Comparison of ENCODE assay signal across 24 mouse cellular contexts in genomic region chr17:10198662-10199061, GRCm38 (mm10).
A peak's percentile ranks its signal among the peaks of the same experiment; 100 is the strongest.
DNase-seq lines count a peak whose midpoint lies in the region; ATAC-seq and TF ChIP-seq lines count a peak whose summit lies in the region.
"Had no signal": no experiment of that assay in that cellular context is flagged by ENCODE, and none has a peak within 500 bp of the region (broad histone marks: within the 10 kb centered on the region; RNA-seq: fewer than 3 reads in every experiment).

No protein-coding gene starts in this region.

- no peak overlapping the region for H3K4me3 ChIP-seq in heart, embryonic 16.5 days (ENCODE audit: low read length)
- H3K4me3 ChIP-seq in heart, embryonic 12.5 days, result no peak overlapping the region
- H3K4me3 ChIP-seq in layer of hippocampus, adult 2 months, result no peak overlapping the region
- H3K4me3 ChIP-seq: embryonic facial prominence, embryonic 13.5 days; forebrain, embryonic 13.5 days; limb, embryonic 15.5 days; lung, embryonic 15.5 days; midbrain, embryonic 12.5 days had no signal

- peak; percentile 39 for TF ChIP-seq CTCF in layer of hippocampus, adult 2 months (conservative IDR thresholded peaks at IDR 0.05)

- H3K36me3 ChIP-seq in heart, embryonic 16.5 days (ENCODE audit: control insufficient read depth, insufficient read depth), result peaks cover 29% of the 10 kb centered on the region
- peaks cover 43% of the 10 kb centered on the region for H3K36me3 ChIP-seq in heart, embryonic 12.5 days

- 0 out of 2 replicates have a peak, but pooled peaks have one; percentile 15 for ATAC-seq in heart, embryonic 16.5 days (replicated peaks; ENCODE audit: extremely low read depth, insufficient read depth, low FRiP score)
- ATAC-seq in heart, embryonic 12.5 days (ENCODE audit: insufficient number of reproducible peaks, low FRiP score), result no peak
- ATAC-seq: forebrain, embryonic 13.5 days had no signal

- peak overlapping the region; percentile 40; the same call in 1 of the 2 replicates for H3K27ac ChIP-seq in heart, embryonic 16.5 days (ENCODE audit: low read length)
- no peak overlapping the region for H3K27ac ChIP-seq in heart, embryonic 12.5 days (ENCODE audit: poor library complexity, severe bottlenecking)
- peak overlapping the region; percentile 63 for H3K27ac ChIP-seq in layer of hippocampus, adult 2 months
- H3K27ac ChIP-seq: embryonic facial prominence, embryonic 13.5 days; forebrain, embryonic 13.5 days; kidney, postnatal 0 days; limb, embryonic 15.5 days; liver, embryonic 14.5 days; lung, embryonic 15.5 days; midbrain, embryonic 12.5 days had no signal

- WGBS in heart, embryonic 16.5 days, result 63% methylated on average over 2 of the region's 2 CpGs
- 82% methylated on average over 2 of the region's 2 CpGs for WGBS in heart, embryonic 12.5 days

- H3K9ac ChIP-seq in heart, embryonic 16.5 days (ENCODE audit: low read length), result no peak overlapping the region
- no peak overlapping the region for H3K9ac ChIP-seq in heart, embryonic 12.5 days
- H3K9ac ChIP-seq: embryonic facial prominence, embryonic 13.5 days; forebrain, embryonic 13.5 days; limb, embryonic 15.5 days; liver, embryonic 14.5 days; lung, embryonic 15.5 days; midbrain, embryonic 12.5 days had no signal

- H3K4me2 ChIP-seq in heart, embryonic 16.5 days (ENCODE audit: low read depth, low read length), result no peak overlapping the region
- no peak overlapping the region for H3K4me2 ChIP-seq in heart, embryonic 12.5 days
- H3K4me2 ChIP-seq: embryonic facial prominence, embryonic 13.5 days; forebrain, embryonic 13.5 days; limb, embryonic 15.5 days; lung, embryonic 15.5 days; midbrain, embryonic 12.5 days had no signal

- H3K27me3 ChIP-seq in heart, embryonic 16.5 days (ENCODE audit: control insufficient read depth, insufficient read depth, low read length), result no peaks in the 10 kb centered on the region
- H3K27me3 ChIP-seq in heart, embryonic 12.5 days (replicated peaks), result no peaks in the 10 kb centered on the region
- H3K27me3 ChIP-seq: embryonic facial prominence, embryonic 13.5 days; forebrain, embryonic 13.5 days; limb, embryonic 15.5 days; lung, embryonic 15.5 days; midbrain, embryonic 12.5 days had no signal

- DNase-seq in layer of hippocampus, adult 2 months (ENCODE audit: low spot score in 2 of 2), result no peak
- DNase-seq in layer of hippocampus, postnatal 36 days, result no peak
- DNase-seq in 3T3-L1 (ENCODE audit: low read depth, low spot score) (peak; percentile 33), NIH3T3 (ENCODE audit: low read depth) (peak; percentile 35)
- DNase-seq in thymus, postnatal 4 days, result no peak
- DNase-seq: adrenal gland, postnatal 10 days; cerebellum, adult 2 months; cerebellum, postnatal 25 days; gastrocnemius, postnatal 10 days; heart, adult 18-20 months; kidney, adult 18-20 months; left cerebral cortex, postnatal 4 days; right cerebral cortex, postnatal 25 days; spleen, adult 18-20 months; thymus, postnatal 25 days had no signal

- 0 out of 2 replicates have a peak, but pooled peaks cover 2% of the 10 kb centered on the region for H3K9me3 ChIP-seq in heart, embryonic 16.5 days (replicated peaks; ENCODE audit: control insufficient read depth, low read length)
- no peaks in the 10 kb centered on the region for H3K9me3 ChIP-seq in heart, embryonic 12.5 days (replicated peaks)
- H3K9me3 ChIP-seq: embryonic facial prominence, embryonic 13.5 days; limb, embryonic 15.5 days; lung, embryonic 15.5 days had no signal

- H3K4me1 ChIP-seq in heart, embryonic 16.5 days (ENCODE audit: control insufficient read depth, insufficient read depth, low read length), result peaks cover 5% of the 10 kb centered on the region
- H3K4me1 ChIP-seq in heart, embryonic 12.5 days (replicated peaks), result no peaks in the 10 kb centered on the region
- H3K4me1 ChIP-seq: embryonic facial prominence, embryonic 13.5 days; forebrain, embryonic 13.5 days; limb, embryonic 15.5 days; lung, embryonic 15.5 days; midbrain, embryonic 12.5 days had no signal

Comparison
In these comparisons a context has a peak if more than half of its experiments do, and no peak if none do; other contexts are left out.
1. DNase-seq: peak in 3T3-L1 (single experiment) and NIH3T3 (single experiment); none in layer of hippocampus, adult 2 months (0 of 2), layer of hippocampus, postnatal 36 days (0 of 2) and thymus, postnatal 4 days (single experiment).